Mouse (Mus musculus) megakaryocyte-erythroid progenitor cell, adult 5-6 weeks (primary cell): ENCODE measurements around the gene Mpp1. TPM values are rescaled to one million over a fixed set of nuclear protein-coding genes. Genes with fewer than 3 reads are reported as not detected.

Source experiments
- ATAC-seq: replicated peaks from 2 replicates; pipeline ENCODE4 v1.8.0; 2016; ENCODE audit warnings: mild to moderate bottlenecking, inconsistent platforms; ENCODE audit not compliant: severe bottlenecking, poor library complexity, low FRiP score, low TSS enrichment
- total RNA-seq, 2 experiments: library from RNA; stranded (forward) in 1 of 2; stranded (reverse) in 1 of 2; fragments of 200-1000, 215-1000 nt in 1 of 2; fragments of >200 nt in 1 of 2; fragmentation: Nextera tagmentation in 1 of 2; gene quantifications; 2 replicates each; pipeline ENCODE4 v1.2.3; 2014 to 2017

The Mpp1 gene
- total RNA-seq, 2 experiments from 2014 or later: 57.5 to 66.4 TPM

DNA sequence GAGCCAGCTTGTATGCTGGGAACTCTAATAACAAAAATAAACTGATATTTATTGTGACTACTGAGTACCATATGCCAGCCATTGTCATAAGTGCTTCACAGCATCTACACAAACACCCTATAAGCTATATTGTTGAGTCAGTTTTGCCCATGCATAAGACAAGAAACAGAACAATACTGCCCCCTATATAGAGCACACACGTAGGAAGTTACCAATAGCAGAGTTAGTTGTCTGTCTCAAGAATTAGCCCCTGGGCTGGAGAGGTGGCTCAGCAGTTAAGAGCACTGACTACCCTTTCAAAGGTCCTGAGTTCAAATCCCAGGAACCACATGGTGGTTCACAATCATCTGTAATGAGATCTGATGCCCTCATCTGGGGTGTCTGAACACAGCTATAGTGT, 45.2 kb downstream of the Mpp1 start:
- ATAC-seq: peak; percentile 58

DNA sequence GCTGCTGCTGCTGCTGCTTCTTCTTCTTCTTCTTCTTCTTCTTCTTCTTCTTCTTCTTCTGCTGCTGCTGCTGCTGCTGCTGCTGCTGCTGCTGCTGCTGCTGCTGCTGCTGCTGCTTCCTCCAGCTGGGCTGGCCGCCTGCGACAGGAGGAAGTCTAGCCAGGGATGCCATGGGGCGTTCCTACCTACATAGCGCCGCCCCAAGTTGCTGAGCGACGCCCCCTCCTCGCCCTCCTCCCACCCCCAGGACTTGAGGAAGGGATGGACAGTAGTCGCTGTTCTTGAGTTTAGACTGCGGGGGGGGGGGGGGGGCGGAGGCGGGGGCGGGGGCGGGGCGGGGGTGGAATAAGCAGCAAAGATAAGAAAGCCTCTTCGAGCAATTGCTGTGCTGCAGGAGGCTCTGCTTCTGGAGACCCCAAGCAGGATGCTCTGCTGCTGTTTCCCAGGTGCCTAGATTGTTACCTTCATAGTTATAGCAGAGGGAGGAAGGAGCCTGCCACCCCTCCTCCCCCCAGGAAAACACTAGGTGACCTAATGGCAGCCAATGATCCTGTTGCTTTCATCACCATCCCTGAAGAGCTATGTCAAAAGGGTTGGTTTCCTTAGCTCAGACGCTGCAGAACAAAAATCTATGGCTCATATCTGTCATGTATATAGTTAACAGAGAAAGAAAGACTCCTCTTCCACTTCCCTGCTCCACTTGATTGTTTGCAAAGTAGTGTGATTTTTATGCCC, 45.9 kb downstream of the Mpp1 start, which contains the start of gene Gab3:
Gab3 (minus strand) TSS at position 685 of the 735 bp plus-strand sequence.
- peak; percentile 98 for ATAC-seq

- ATAC-seq: peak; percentile 79
Measured at GRCm38 (mm10) chrX:75083982-75084773, 46.6 kb downstream of the Mpp1 start.

DNA sequence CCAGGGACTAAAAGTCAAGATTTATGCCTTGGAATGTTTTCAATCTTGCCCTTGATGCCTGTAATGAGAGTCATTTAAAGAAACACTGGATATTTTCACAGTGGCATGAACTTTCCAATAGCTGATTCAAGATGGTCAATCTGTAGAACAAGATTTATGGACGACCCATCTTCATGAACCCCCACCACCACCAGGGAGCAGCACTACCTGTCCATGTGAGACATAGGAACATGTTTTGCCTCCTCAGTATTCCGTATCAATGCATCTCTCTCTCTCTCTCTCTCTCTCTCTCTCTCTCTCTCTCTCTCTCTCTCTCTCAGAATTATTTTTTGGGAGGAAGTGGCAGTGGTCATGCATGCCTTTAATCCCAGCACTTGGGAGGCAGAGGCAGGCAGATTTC, 48.5 kb downstream of the Mpp1 start:
- no peak for ATAC-seq

Other genes with a start within 250 kb of the Mpp1 start
- gene Gab3, start 45.6 kb downstream of the Mpp1 start, total RNA-seq (2014; fragmentation: Nextera tagmentation): 2.6 and 8.9 TPM in 2 replicates
- gene Gab3, start 45.6 kb downstream of the Mpp1 start, total RNA-seq (2017): 3.1 and 3.3 TPM in 2 replicates
- gene Dkc1, start 35.2 kb downstream of the Mpp1 start, total RNA-seq (2014; fragmentation: Nextera tagmentation): 191 and 232 TPM in 2 replicates
- gene Dkc1, start 35.2 kb downstream of the Mpp1 start, total RNA-seq (2017): 488 and 519 TPM in 2 replicates
- not detected in 2 replicates for gene Smim9, start 32.8 kb upstream of the Mpp1 start, total RNA-seq (2014; fragmentation: Nextera tagmentation)
- not detected in 2 replicates for gene Smim9, start 32.8 kb upstream of the Mpp1 start, total RNA-seq (2017)